Mouse (Mus musculus) forebrain, embryonic 15.5 days (tissue): ENCODE measurements around the gene Hdac11. TPM values are rescaled to one million over a fixed set of nuclear protein-coding genes. Genes with fewer than 3 reads are reported as not detected.

ENCODE experiments used
- ATAC-seq: fragments of 200-750 bp; cut with Nextera tagmentation; replicated peaks from 2 replicates; pipeline ENCODE4 v1.8.0; 2017; ENCODE audit warnings: mild to moderate bottlenecking, moderate TSS enrichment, moderate library complexity
- H3K27ac ChIP-seq: fragments of 300-500 bp; sonication (generic); replicated peaks from 2 replicates; pipeline ENCODE4 v1.5.1; 2015; ENCODE audit warnings: mild to moderate bottlenecking, inconsistent platforms
- H3K27me3 ChIP-seq: fragments of 300-500 bp; sonication (generic); 2 replicates; pipeline ENCODE4 v1.6.1; 2015; ENCODE audit warnings: inconsistent platforms
- H3K36me3 ChIP-seq: fragments of 300-500 bp; sonication (generic); 2 replicates; pipeline ENCODE4 v1.6.1; 2015; ENCODE audit warnings: mild to moderate bottlenecking, inconsistent platforms
- H3K4me1 ChIP-seq: fragments of 300-500 bp; sonication (generic); 2 replicates; pipeline ENCODE4 v1.6.1; 2015; ENCODE audit warnings: inconsistent platforms
- H3K4me2 ChIP-seq: fragments of 300-500 bp; sonication (generic); replicated peaks from 2 replicates; pipeline ENCODE4 v1.6.1; 2015; ENCODE audit warnings: mild to moderate bottlenecking, inconsistent platforms
- H3K4me3 ChIP-seq: fragments of 300-500 bp; sonication (generic); 2 replicates; pipeline ENCODE4 v1.5.1; 2015; ENCODE audit warnings: mild to moderate bottlenecking, inconsistent platforms
- H3K9ac ChIP-seq: fragments of 300-500 bp; sonication (generic); replicated peaks from 2 replicates; pipeline ENCODE4 v1.6.1; 2015; ENCODE audit warnings: mild to moderate bottlenecking, inconsistent platforms
- H3K9me3 ChIP-seq: fragments of 300-500 bp; sonication (generic); 2 replicates; pipeline ENCODE4 v1.6.1; 2016; ENCODE audit warnings: inconsistent platforms
- WGBS: fragments of 180-500 bp; shearing (Covaris S2); methylation state at CpG from one replicate; pipeline ENCODE4 v1.1.7; 2015; ENCODE audit warnings: mixed read lengths; 5-methylcytosine and 5-hydroxymethylcytosine counted together
- polyA plus RNA-seq: library from polyadenylated mRNA; unstranded; fragments of >200 nt; fragmentation: Nextera tagmentation; extraction: Ambion mirVana; gene quantifications from 2 replicates; pipeline ENCODE4 v1.2.1, GENCODE M21; 2015

Gene Hdac11
- polyA plus RNA-seq, 1 experiment from 2014 or later = 24.1 TPM

DNA sequence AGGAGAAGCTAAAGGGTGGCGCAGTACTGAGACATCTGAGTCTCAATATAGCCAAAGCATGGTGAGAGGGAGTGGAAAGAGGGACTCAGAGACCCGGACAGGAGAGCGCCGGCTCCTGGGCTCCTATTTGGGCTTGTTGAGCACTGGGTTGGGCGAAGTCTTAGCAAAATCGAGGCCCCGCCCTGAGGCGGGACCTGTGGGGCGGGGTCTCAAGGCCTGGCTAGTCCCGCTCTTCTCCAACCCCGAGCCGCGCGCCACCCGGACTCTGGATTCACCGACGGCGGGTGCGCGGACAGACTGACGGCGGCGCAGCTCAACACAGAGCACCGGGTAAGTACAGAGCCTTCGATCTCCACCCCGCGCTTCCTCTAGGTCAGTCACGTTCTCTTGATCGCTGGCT, 56.1 kb downstream of the Hdac11 start:
- under 1% methylated on average over 29 of the region's 29 CpGs for WGBS
- ATAC-seq = peak; percentile 72
- Histone ChIP-seq H3K9ac (peak overlapping the region; percentile 35), H3K4me3 (peak overlapping the region; percentile 36), H3K27ac (no peak overlapping the region), H3K36me3 (no peaks in the 10 kb centered on the region), H3K27me3 (no peaks in the 10 kb centered on the region), H3K4me1 (peaks cover 14% of the 10 kb centered on the region), H3K4me2 (peak overlapping the region; percentile 62), H3K9me3 (no peaks in the 10 kb centered on the region)

- no peaks in the 10 kb centered on the region for H3K36me3 ChIP-seq
- H3K4me2 ChIP-seq = peak overlapping the region; percentile 62
- H3K27me3 ChIP-seq = no peaks in the 10 kb centered on the region
- peak overlapping the region; percentile 36 for H3K4me3 ChIP-seq
- no peak overlapping the region for H3K9ac ChIP-seq
- no peak overlapping the region for H3K27ac ChIP-seq
- H3K4me1 ChIP-seq = peaks cover 18% of the 10 kb centered on the region
- peak; percentile 28; the same call in 1 of the 2 replicates for ATAC-seq
- no peaks in the 10 kb centered on the region for H3K9me3 ChIP-seq
- WGBS = 53% methylated on average over 21 of the region's 21 CpGs
Observed at GRCm38 (mm10) chr6:91213287-91214218, 57.1 kb downstream of the Hdac11 start.

- no peak overlapping the region for H3K9ac ChIP-seq
- H3K4me1 ChIP-seq = peaks cover 30% of the 10 kb centered on the region
- no peak overlapping the region for H3K27ac ChIP-seq
- H3K4me3 ChIP-seq = no peak overlapping the region
- no peaks in the 10 kb centered on the region for H3K9me3 ChIP-seq
- ATAC-seq = no peak
- 72% methylated on average over 1 of the region's 1 CpGs for WGBS
- no peaks in the 10 kb centered on the region for H3K27me3 ChIP-seq
- no peaks in the 10 kb centered on the region for H3K36me3 ChIP-seq
- H3K4me2 ChIP-seq = no peak overlapping the region
Observed at GRCm38 (mm10) chr6:91215454-91215853, 59.0 kb downstream of the Hdac11 start.

DNA sequence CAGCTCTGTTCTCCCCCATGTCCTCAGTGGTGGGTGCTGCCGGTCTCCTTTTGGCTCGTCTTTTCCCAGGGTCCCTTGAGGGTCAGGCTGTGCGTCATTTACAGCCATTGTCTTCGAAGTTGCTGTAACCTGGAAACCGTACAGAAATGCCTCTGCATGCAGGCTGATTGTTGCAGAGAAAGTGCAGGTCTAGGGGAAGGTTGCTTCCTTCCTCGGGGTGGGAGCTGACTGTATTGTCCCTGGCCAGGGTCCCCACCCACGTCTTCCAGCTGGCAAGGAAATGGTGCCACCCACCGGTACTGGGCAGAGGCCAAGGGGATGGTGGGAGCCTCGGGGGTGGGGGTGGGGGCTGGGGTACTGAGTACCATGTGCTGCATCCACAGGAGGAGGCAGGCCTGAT, 62.0 kb downstream of the Hdac11 start:
- WGBS = 51% methylated on average over 9 of the region's 9 CpGs
- Histone ChIP-seq H3K36me3 (no peaks in the 10 kb centered on the region), H3K27me3 (no peaks in the 10 kb centered on the region), H3K4me1 (peaks cover 24% of the 10 kb centered on the region), H3K4me3 (no peak overlapping the region), H3K4me2 (no peak overlapping the region), H3K9ac (no peak overlapping the region), H3K9me3 (no peaks in the 10 kb centered on the region), H3K27ac (no peak overlapping the region)
- no peak for ATAC-seq

- Histone ChIP-seq H3K4me1 (peaks cover 21% of the 10 kb centered on the region), H3K4me2 (no peak overlapping the region), H3K9me3 (no peaks in the 10 kb centered on the region), H3K27ac (no peak overlapping the region), H3K4me3 (no peak overlapping the region), H3K36me3 (no peaks in the 10 kb centered on the region), H3K9ac (no peak overlapping the region), H3K27me3 (no peaks in the 10 kb centered on the region)
- 87% methylated on average over 3 of the region's 3 CpGs for WGBS
- no peak for ATAC-seq
Observed at GRCm38 (mm10) chr6:91218871-91219270, 62.4 kb downstream of the Hdac11 start.

DNA sequence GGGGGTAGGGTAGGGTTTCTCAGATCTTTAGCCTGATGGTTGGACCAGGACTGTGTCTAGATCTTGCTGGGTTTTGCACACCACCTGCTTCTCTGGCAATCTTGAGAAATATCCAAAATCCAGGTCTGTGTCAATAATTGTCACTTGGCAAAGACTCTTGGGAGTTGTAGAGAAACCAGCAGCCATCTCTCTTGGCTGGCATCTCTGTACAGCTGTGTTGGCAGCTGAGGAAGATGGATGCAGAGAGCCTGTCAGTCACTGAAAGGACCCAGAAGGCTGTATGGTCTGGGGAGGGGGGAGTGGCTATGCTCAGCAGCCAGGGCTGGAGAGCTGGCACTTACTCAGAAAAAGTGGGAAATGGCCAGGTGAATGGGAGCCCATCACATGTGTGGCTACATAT, 63.6 kb downstream of the Hdac11 start:
- Histone ChIP-seq H3K36me3 (no peaks in the 10 kb centered on the region), H3K4me1 (peaks cover 21% of the 10 kb centered on the region), H3K4me3 (no peak overlapping the region), H3K27me3 (no peaks in the 10 kb centered on the region), H3K9ac (no peak overlapping the region), H3K27ac (peak overlapping the region; percentile 50), H3K9me3 (no peaks in the 10 kb centered on the region), H3K4me2 (no peak overlapping the region)
- ATAC-seq = peak; percentile 77

DNA sequence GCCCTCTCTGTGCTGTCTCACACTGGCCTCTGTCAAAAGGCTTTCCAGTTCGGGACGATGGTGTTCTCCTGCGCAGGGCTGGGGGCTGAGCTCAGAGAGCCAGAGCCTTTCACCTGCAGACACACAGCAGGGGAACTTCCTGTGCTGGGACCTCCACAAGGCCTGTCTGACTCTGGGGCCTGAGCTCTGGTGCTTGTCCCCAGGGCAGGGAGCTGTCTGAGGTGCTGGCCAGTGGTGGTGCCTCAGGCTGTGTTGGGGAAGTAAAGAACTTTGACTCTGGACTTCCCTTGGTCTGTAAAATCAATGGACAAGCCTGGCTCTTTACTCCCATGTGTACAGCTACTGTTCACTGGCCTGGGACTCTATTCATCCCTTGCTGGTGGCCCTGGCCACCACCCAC, 64.6 kb downstream of the Hdac11 start:
- H3K4me3 ChIP-seq = no peak overlapping the region
- H3K4me1 ChIP-seq = peaks cover 21% of the 10 kb centered on the region
- no peak for ATAC-seq
- no peak overlapping the region; the same call in 1 of the 2 replicates for H3K27ac ChIP-seq
- no peak overlapping the region for H3K9ac ChIP-seq
- no peaks in the 10 kb centered on the region for H3K36me3 ChIP-seq
- no peaks in the 10 kb centered on the region for H3K9me3 ChIP-seq
- no peak overlapping the region for H3K4me2 ChIP-seq
- no peaks in the 10 kb centered on the region for H3K27me3 ChIP-seq
- 8% methylated on average over 3 of the region's 3 CpGs for WGBS

DNA sequence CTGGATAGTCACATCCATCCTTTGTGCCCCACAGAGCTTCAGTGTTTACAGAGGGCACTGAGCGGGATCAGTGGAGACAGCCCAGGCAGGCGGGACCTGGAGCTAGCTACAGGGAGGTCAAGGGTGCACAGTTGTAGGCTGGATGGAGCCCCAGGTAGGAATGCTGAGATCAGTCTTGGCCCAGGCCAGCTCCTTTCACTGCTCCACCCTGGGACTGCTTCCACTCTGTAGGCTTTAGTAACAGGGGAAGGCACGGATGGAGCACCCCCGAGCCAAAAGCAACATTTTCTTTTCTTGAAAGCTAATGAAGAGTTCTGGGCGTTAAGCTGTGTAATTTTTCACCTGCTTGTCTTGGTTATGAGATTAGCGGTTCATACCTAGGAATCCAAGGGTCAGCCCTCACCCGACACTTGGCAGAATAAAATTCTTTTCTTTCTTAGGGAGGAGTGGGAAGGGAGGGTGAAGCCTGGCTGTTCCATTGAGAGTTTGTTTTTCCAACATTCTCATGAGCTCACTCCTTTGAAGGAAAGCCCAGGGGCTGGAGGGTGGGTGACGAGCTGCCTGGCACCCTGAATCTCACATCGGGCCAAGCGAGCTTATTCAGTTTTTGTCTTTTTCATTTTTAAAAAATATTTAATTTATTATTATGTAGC, 66.4 kb downstream of the Hdac11 start:
- Histone ChIP-seq H3K27ac (no peak overlapping the region), H3K9ac (no peak overlapping the region), H3K36me3 (no peaks in the 10 kb centered on the region), H3K9me3 (no peaks in the 10 kb centered on the region), H3K4me2 (no peak overlapping the region), H3K27me3 (no peaks in the 10 kb centered on the region), H3K4me3 (no peak overlapping the region), H3K4me1 (peaks cover 21% of the 10 kb centered on the region)
- 72% methylated on average over 10 of the region's 10 CpGs for WGBS
- no peak for ATAC-seq

Other genes with a start within 250 kb of the Hdac11 start
- 15.0 and 16.3 TPM in 2 replicates for gene Iqsec1, start 168.0 kb upstream of the Hdac11 start, polyA plus RNA-seq
- gene Nup210, start 39.8 kb upstream of the Hdac11 start, polyA plus RNA-seq = 18.0 and 18.3 TPM in 2 replicates
- gene Fbln2, start 55.8 kb downstream of the Hdac11 start, polyA plus RNA-seq = 10.0 and 11.1 TPM in 2 replicates